Mouse (Mus musculus) myocyte (in vitro differentiated cells): ENCODE measurements around the gene Fam43a.

Experiments
- CEBPB ChIP-seq: IDR thresholded peaks from 2 replicates; pipeline ENCODE4 v1.6.1; 2011; ENCODE audit warnings: mild to moderate bottlenecking, moderate library complexity; ENCODE audit not compliant: poor library complexity, insufficient read depth, severe bottlenecking
- E2F4 ChIP-seq: IDR thresholded peaks from one replicate; pipeline ENCODE4 v1.6.1; 2011; ENCODE audit warnings: mild to moderate bottlenecking, control low read depth, moderate library complexity; ENCODE audit not compliant: insufficient read depth
- MAX ChIP-seq: IDR thresholded peaks from one replicate; pipeline ENCODE4 v1.6.1; 2011; ENCODE audit warnings: low read depth, mild to moderate bottlenecking, control low read depth
- MYOD1 ChIP-seq, 3 experiments: IDR thresholded peaks; one replicate each; pipeline ENCODE4 v1.6.1; 2011; ENCODE audit warnings: control low read depth in 2 of 3, low read depth in 2 of 3, mild to moderate bottlenecking in 2 of 3, moderate library complexity in 1 of 3; ENCODE audit not compliant: insufficient read length in 2 of 3, control insufficient read depth in 1 of 3
- MYOG ChIP-seq, 3 experiments: IDR thresholded peaks; one replicate each; pipeline ENCODE4 v1.6.1; 2011; ENCODE audit warnings: control low read depth in 2 of 3, low read depth in 2 of 3, mild to moderate bottlenecking in 2 of 3; ENCODE audit not compliant: insufficient read length in 2 of 3, control insufficient read depth in 1 of 3, insufficient read depth in 1 of 3
- POLR2A ChIP-seq: IDR thresholded peaks from one replicate; pipeline ENCODE4 v1.6.1; 2011; ENCODE audit warnings: low read depth, mild to moderate bottlenecking, control low read depth, moderate library complexity; ENCODE audit not compliant: insufficient read length
- REST ChIP-seq: IDR thresholded peaks from one replicate; pipeline ENCODE4 v1.6.1; 2011; ENCODE audit warnings: mild to moderate bottlenecking, control low read depth, moderate library complexity; ENCODE audit not compliant: insufficient read depth, insufficient read length
- TCF12 ChIP-seq: IDR thresholded peaks from one replicate; pipeline ENCODE4 v1.6.1; 2011; ENCODE audit warnings: mild to moderate bottlenecking, control low read depth; ENCODE audit not compliant: poor library complexity, insufficient read depth, severe bottlenecking
- USF1 ChIP-seq: IDR thresholded peaks from one replicate; pipeline ENCODE4 v1.6.1; 2011; ENCODE audit warnings: low read depth, mild to moderate bottlenecking, control low read depth, moderate library complexity

- TF ChIP-seq MAX (no peak), POLR2A (no peak), TCF12 (no peak), CEBPB (no peak), USF1 (no peak), MYOG (IDR thresholded peaks at IDR 0.05; ENCODE audit: control insufficient read depth in 1 of 3, insufficient read depth in 1 of 3, insufficient read length in 2 of 3, low read depth in 2 of 3) (no peak), MYOD1 (IDR thresholded peaks at IDR 0.05; ENCODE audit: control insufficient read depth in 1 of 3, insufficient read length in 2 of 3, low read depth in 2 of 3) (no peak), E2F4 (no peak), REST (no peak)
Measured at GRCm38 (mm10) chr16:30591990-30592389, 7.5 kb upstream of the Fam43a start.
